Mouse (Mus musculus) intestine, embryonic 16.5 days (tissue): ENCODE results near the gene Fat4. TPM values are rescaled to one million over a fixed set of nuclear protein-coding genes. Genes with fewer than 3 reads are reported as not detected.

Source experiments
- ATAC-seq: fragments of 200-750 bp; cut with Nextera tagmentation; 2 replicates; pipeline ENCODE4 v1.8.0; 2017; ENCODE audit warnings: moderate TSS enrichment, moderate library complexity
- H3K27ac ChIP-seq: fragments of 300-500 bp; sonication (generic); 2 replicates; pipeline ENCODE4 v1.5.1; 2014; ENCODE audit warnings: mild to moderate bottlenecking, low read length
- H3K27me3 ChIP-seq: fragments of 300-500 bp; sonication (generic); replicated peaks from 2 replicates; pipeline ENCODE4 v1.6.1; 2014; ENCODE audit warnings: low read length, control low read depth, mixed read lengths; ENCODE audit not compliant: control insufficient read depth, insufficient read depth
- H3K36me3 ChIP-seq: fragments of 300-500 bp; sonication (generic); 2 replicates; pipeline ENCODE4 v1.6.1; 2014; ENCODE audit warnings: low read length, control low read depth; ENCODE audit not compliant: control insufficient read depth, insufficient read depth
- H3K4me1 ChIP-seq: fragments of 300-500 bp; sonication (generic); 2 replicates; pipeline ENCODE4 v1.6.1; 2014; ENCODE audit warnings: low read length, control low read depth, mixed read lengths; ENCODE audit not compliant: control insufficient read depth, insufficient read depth
- H3K4me2 ChIP-seq: fragments of 300-500 bp; sonication (generic); 2 replicates; pipeline ENCODE4 v1.6.1; 2014; ENCODE audit warnings: low read depth, low read length, control low read depth
- H3K4me3 ChIP-seq: fragments of 300-500 bp; sonication (generic); 2 replicates; pipeline ENCODE4 v1.5.1; 2014; ENCODE audit warnings: mild to moderate bottlenecking, low read length
- H3K9ac ChIP-seq: fragments of 300-500 bp; sonication (generic); 2 replicates; pipeline ENCODE4 v1.6.1; 2014; ENCODE audit warnings: low read depth, low read length
- H3K9me3 ChIP-seq: fragments of 300-500 bp; sonication (generic); 2 replicates; pipeline ENCODE4 v1.6.1; 2016; ENCODE audit warnings: low read length, control low read depth; ENCODE audit not compliant: control insufficient read depth
- WGBS: fragments of 180-500 bp; shearing (Covaris S2); extraction: QIAGEN DNeasy Blood & Tissue Kit; methylation state at CpG from one replicate; pipeline ENCODE4 v1.1.7; 2014; 5-methylcytosine and 5-hydroxymethylcytosine counted together
- polyA plus RNA-seq: library from polyadenylated mRNA; unstranded; fragments of >200 nt; fragmentation: Nextera tagmentation; extraction: Ambion mirVana; gene quantifications from 2 replicates; pipeline ENCODE4 v1.2.1, GENCODE M21; 2015

Gene Fat4
- polyA plus RNA-seq, 1 experiment from 2014 or later = 3.5 TPM

DNA sequence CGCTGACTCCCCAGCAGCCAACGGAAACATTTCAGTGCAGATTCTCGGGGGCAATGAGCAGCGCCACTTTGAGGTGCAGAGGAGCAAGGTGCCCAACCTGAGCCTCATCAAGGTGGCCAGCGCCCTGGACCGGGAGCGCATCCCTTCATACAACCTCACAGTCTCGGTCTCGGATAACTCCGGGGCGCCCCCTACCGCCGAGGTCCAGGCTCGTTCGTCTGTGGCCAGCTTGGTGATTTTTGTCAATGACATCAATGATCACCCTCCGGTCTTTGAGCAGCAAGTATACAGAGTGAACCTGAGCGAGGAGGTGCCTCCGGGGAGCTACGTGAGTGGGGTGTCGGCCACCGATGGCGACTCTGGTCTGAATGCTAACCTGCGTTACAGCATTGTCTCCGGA lies 1.4 kb downstream of the Fat4 start:
- Histone ChIP-seq H3K4me1 (peaks cover 21% of the 10 kb centered on the region), H3K4me3 (peak overlapping the region; percentile 81), H3K36me3 (peaks cover 5% of the 10 kb centered on the region; the same call in 1 of the 2 replicates), H3K27me3 (peaks cover 13% of the 10 kb centered on the region), H3K27ac (no peak overlapping the region), H3K4me2 (peak overlapping the region; percentile 91), H3K9ac (peak overlapping the region; percentile 80), H3K9me3 (no peaks in the 10 kb centered on the region)
- ATAC-seq = no peak
- 10% methylated on average over 24 of the region's 24 CpGs for WGBS

DNA sequence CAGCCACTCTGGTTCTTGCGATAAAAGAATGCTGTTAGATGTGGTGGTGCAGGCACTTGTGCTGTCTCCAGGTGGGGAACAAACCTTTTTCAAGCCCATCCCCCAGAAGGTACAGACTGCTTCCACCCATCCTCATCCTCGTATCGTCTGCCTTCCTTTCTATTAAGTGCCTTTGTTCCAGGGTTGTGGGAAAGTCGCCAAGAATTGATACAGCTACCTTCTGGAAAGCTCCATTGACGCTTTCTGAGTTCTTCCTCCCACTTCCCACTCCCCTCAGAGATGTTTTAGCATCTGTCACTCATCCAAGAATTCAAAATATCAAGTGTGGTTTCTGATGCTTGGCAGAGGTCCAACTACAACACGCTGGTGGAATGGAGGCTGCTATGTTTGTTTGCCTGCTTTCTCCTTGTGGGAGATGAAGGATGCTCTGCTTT lies 6.1 kb downstream of the Fat4 start:
- H3K4me2 ChIP-seq = peak overlapping the region; percentile 54
- no peak for ATAC-seq
- 26% methylated on average over 6 of the region's 6 CpGs for WGBS

DNA sequence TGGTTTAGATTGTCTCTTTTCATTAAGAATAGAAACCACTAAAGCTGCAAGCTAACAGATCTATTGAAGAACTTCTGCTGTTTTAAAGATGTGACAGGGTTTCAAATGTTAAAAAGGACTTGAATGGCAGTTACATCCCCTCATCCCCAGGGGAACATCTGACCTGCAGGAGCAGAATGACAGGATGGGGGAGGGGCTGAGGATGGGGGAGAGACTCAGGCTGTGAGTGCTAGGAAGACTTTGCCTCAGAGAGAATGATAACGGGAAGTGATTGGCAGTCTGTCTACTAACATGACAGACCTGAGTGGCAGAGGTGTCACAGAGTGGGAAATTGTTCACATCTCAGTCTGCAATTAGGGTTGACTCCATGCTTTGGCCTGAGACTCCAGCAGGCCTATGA lies 14.1 kb downstream of the Fat4 start:
- Histone ChIP-seq H3K27ac (no peak overlapping the region), H3K4me2 (no peak overlapping the region), H3K4me3 (no peak overlapping the region), H3K9ac (no peak overlapping the region), H3K27me3 (no peaks in the 10 kb centered on the region), H3K36me3 (0 out of 2 replicates have a peak, but pooled peaks cover 4% of the 10 kb centered on the region), H3K9me3 (no peaks in the 10 kb centered on the region), H3K4me1 (no peaks in the 10 kb centered on the region)
- no peak for ATAC-seq
- WGBS = 39% methylated on average over 1 of the region's 1 CpGs

More for the DNA sequence above, 6.1 kb downstream of the Fat4 start:
- Histone ChIP-seq H3K9ac (peak overlapping the region; percentile 43; the same call in 1 of the 2 replicates), H3K27ac (no peak overlapping the region), H3K4me3 (peak overlapping the region; percentile 43), H3K36me3 (peaks cover 9% of the 10 kb centered on the region; the same call in 1 of the 2 replicates), H3K4me1 (peaks cover 11% of the 10 kb centered on the region), H3K9me3 (no peaks in the 10 kb centered on the region), H3K27me3 (peaks cover 3% of the 10 kb centered on the region)

- 64% methylated on average over 3 of the region's 3 CpGs for WGBS
- H3K9ac ChIP-seq = no peak overlapping the region
Measured at GRCm38 (mm10) chr3:38906832-38907231, 20.1 kb downstream of the Fat4 start.

GRCm38 (mm10) chr3:38907676-38908425 lies 21.1 kb downstream of the Fat4 start:
- no peaks in the 10 kb centered on the region for H3K36me3 ChIP-seq
- H3K27ac ChIP-seq = no peak overlapping the region
- no peak overlapping the region for H3K4me3 ChIP-seq
- H3K9ac ChIP-seq = no peak overlapping the region
- peaks cover 7% of the 10 kb centered on the region for H3K4me1 ChIP-seq
- H3K9me3 ChIP-seq = no peaks in the 10 kb centered on the region
- H3K4me2 ChIP-seq = no peak overlapping the region
- no peaks in the 10 kb centered on the region for H3K27me3 ChIP-seq
- 38% methylated on average over 14 of the region's 14 CpGs for WGBS
- no peak for ATAC-seq

More at GRCm38 (mm10) chr3:38906832-38907231, 20.1 kb downstream of the Fat4 start:
- H3K27me3 ChIP-seq = no peaks in the 10 kb centered on the region
- no peaks in the 10 kb centered on the region for H3K9me3 ChIP-seq
- no peak for ATAC-seq
- no peak overlapping the region for H3K4me2 ChIP-seq
- H3K4me3 ChIP-seq = no peak overlapping the region
- H3K27ac ChIP-seq = no peak overlapping the region
- H3K36me3 ChIP-seq = no peaks in the 10 kb centered on the region
- H3K4me1 ChIP-seq = peaks cover 7% of the 10 kb centered on the region

- Histone ChIP-seq H3K27ac (no peak overlapping the region), H3K4me3 (no peak overlapping the region), H3K4me1 (peaks cover 7% of the 10 kb centered on the region), H3K36me3 (no peaks in the 10 kb centered on the region), H3K27me3 (no peaks in the 10 kb centered on the region), H3K4me2 (no peak overlapping the region), H3K9me3 (no peaks in the 10 kb centered on the region), H3K9ac (no peak overlapping the region)
- ATAC-seq = no peak
- WGBS = 64% methylated on average over 13 of the region's 13 CpGs
Measured at GRCm38 (mm10) chr3:38908426-38909111, 21.8 kb downstream of the Fat4 start.

GRCm38 (mm10) chr3:38912768-38913487 lies 26.2 kb downstream of the Fat4 start:
- Histone ChIP-seq H3K27me3 (no peaks in the 10 kb centered on the region), H3K9me3 (no peaks in the 10 kb centered on the region), H3K4me2 (no peak overlapping the region), H3K36me3 (no peaks in the 10 kb centered on the region), H3K4me1 (peaks cover 3% of the 10 kb centered on the region), H3K4me3 (no peak overlapping the region), H3K9ac (no peak overlapping the region), H3K27ac (no peak overlapping the region)
- WGBS = 55% methylated on average over 5 of the region's 5 CpGs
- no peak for ATAC-seq

DNA sequence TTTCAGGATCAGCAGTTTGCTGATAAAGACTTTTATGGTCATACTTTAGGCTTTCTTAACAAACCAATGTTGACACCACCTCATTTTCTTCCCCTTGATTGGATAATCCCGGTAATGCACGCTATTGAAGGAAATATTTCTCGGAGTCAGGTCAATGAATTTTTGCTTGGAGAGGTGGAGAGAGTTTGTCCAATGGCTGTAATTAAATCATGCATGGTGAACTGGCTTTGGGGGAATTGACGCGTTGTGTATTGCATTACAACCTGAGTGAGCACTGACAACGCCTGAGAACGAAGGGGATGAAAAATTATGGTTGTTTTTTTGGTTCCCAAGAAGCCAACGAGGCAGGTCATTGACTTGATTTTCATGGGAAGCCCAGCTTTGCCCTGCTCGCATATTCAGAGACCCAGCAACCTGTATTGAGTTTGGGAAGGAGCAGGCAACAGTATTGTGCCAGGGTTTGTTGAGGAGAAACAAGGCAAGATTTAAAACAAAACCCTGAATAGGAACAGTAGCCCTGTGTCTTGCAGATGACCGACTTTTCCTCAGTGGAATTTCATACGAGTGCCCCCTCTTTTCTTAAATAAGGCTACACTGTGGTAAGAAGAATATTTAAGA lies 26.9 kb downstream of the Fat4 start:
- no peak for ATAC-seq
- H3K4me2 ChIP-seq = no peak overlapping the region
- no peak overlapping the region for H3K27ac ChIP-seq
- H3K4me1 ChIP-seq = no peaks in the 10 kb centered on the region
- no peak overlapping the region for H3K9ac ChIP-seq
- no peaks in the 10 kb centered on the region for H3K27me3 ChIP-seq
- 69% methylated on average over 11 of the region's 11 CpGs for WGBS
- no peak overlapping the region for H3K4me3 ChIP-seq
- no peaks in the 10 kb centered on the region for H3K9me3 ChIP-seq
- H3K36me3 ChIP-seq = no peaks in the 10 kb centered on the region

DNA sequence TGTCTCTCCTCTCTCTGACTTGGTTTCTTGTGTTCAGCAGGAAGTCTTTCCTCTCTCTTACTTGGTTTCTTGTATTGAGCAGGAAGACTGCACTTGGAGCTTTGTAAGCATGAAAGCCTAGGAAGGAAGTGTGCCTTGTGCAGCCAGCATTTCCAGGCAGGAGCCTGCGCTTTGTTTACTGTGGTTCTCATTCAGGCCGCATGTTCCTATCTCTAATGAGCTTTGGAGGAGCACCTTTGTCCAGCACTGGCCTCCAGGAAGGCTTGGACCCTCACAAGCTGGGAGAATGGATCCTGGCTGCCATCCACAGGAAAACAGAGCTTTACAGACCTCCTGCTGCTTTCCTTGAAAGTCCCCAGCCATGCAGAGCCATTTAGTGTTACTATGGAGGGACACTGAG lies 32.2 kb downstream of the Fat4 start:
- H3K4me2 ChIP-seq = no peak overlapping the region
- no peak overlapping the region for H3K27ac ChIP-seq
- H3K9me3 ChIP-seq = no peaks in the 10 kb centered on the region
- no peaks in the 10 kb centered on the region for H3K36me3 ChIP-seq
- WGBS = 64% methylated on average over 2 of the region's 2 CpGs
- H3K27me3 ChIP-seq = no peaks in the 10 kb centered on the region
- H3K9ac ChIP-seq = no peak overlapping the region
- H3K4me3 ChIP-seq = no peak overlapping the region
- peaks cover 7% of the 10 kb centered on the region for H3K4me1 ChIP-seq
- ATAC-seq = no peak
